Mouse (Mus musculus): Measurements from ENCODE around the gene Gm20517.
"Not testable (repeated sequence)": the region's sequence is repeated elsewhere in the genome, so short reads cannot be mapped to it uniquely, and the experiment has no call there.

Gm20517 gene

GRCm38 (mm10) chr17:47628851-47629676 is 17.7 kb downstream of the Gm20517 start:
- DNase-seq (ENCODE audit: low spot score): peak; percentile 93

- DNase-seq (ENCODE audit: low spot score): no peak
Measured at GRCm38 (mm10) chr17:47629717-47630677, 18.6 kb downstream of the Gm20517 start.

- no peak for DNase-seq (ENCODE audit: low spot score)
Measured at GRCm38 (mm10) chr17:47630678-47631065, 19.3 kb downstream of the Gm20517 start, which contains the start of gene Usp49. Gene Usp49, plus strand, starts transcription at chr17:47630690.

- DNase-seq (ENCODE audit: low spot score): no peak
Measured at GRCm38 (mm10) chr17:47632181-47632840, 20.9 kb downstream of the Gm20517 start.

- DNase-seq (ENCODE audit: low spot score): no peak
Measured at GRCm38 (mm10) chr17:47633999-47634770, 22.8 kb downstream of the Gm20517 start.

GRCm38 (mm10) chr17:47642992-47643391 is 31.6 kb downstream of the Gm20517 start:
- no peak for DNase-seq (ENCODE audit: low spot score)

GRCm38 (mm10) chr17:47646683-47647082 is 35.3 kb downstream of the Gm20517 start:
- peak; percentile 46 for DNase-seq (ENCODE audit: low spot score)

- no peak for DNase-seq (ENCODE audit: low spot score)
Measured at GRCm38 (mm10) chr17:47648966-47649365, 37.6 kb downstream of the Gm20517 start.

GRCm38 (mm10) chr17:47651953-47652352 is 40.6 kb downstream of the Gm20517 start:
- DNase-seq (ENCODE audit: low spot score): no peak

GRCm38 (mm10) chr17:47654346-47654745 is 43.0 kb downstream of the Gm20517 start:
- DNase-seq (ENCODE audit: low spot score): not testable (repeated sequence)

- no peak for DNase-seq (ENCODE audit: low spot score)
Measured at GRCm38 (mm10) chr17:47655697-47656096, 44.3 kb downstream of the Gm20517 start.

- no peak for DNase-seq (ENCODE audit: low spot score)
Measured at GRCm38 (mm10) chr17:47657901-47658300, 46.5 kb downstream of the Gm20517 start.

GRCm38 (mm10) chr17:47658741-47659243 is 47.4 kb downstream of the Gm20517 start:
- no peak for DNase-seq (ENCODE audit: low spot score)

GRCm38 (mm10) chr17:47663009-47663713 is 51.8 kb downstream of the Gm20517 start:
- DNase-seq (ENCODE audit: low spot score): no peak

GRCm38 (mm10) chr17:47664474-47664873 is 53.1 kb downstream of the Gm20517 start:
- no peak for DNase-seq (ENCODE audit: low spot score)

GRCm38 (mm10) chr17:47669166-47669565 is 57.8 kb downstream of the Gm20517 start:
- DNase-seq (ENCODE audit: low spot score): no peak

GRCm38 (mm10) chr17:47671988-47672310 is 60.6 kb downstream of the Gm20517 start:
- no peak for DNase-seq (ENCODE audit: low spot score)

- peak; percentile 79 for DNase-seq (ENCODE audit: low spot score)
Measured at GRCm38 (mm10) chr17:47672311-47673111, 61.1 kb downstream of the Gm20517 start.

- DNase-seq (ENCODE audit: low spot score): peak; percentile 62
Measured at GRCm38 (mm10) chr17:47676581-47676980, 65.2 kb downstream of the Gm20517 start.

GRCm38 (mm10) chr17:47678238-47678637 is 66.8 kb downstream of the Gm20517 start:
- no peak for DNase-seq (ENCODE audit: low spot score)

All from ovary, postnatal 36 days (tissue).